Mouse (Mus musculus) megakaryocyte progenitor cell, adult 5-6 weeks (primary cell): ENCODE results near the gene Litaf. TPM values are rescaled to one million over a fixed set of nuclear protein-coding genes. Genes with fewer than 3 reads are reported as not detected.

Experiments used
- ATAC-seq: replicated peaks from 2 replicates; pipeline ENCODE4 v1.8.0; 2016; ENCODE audit warnings: mild to moderate bottlenecking, moderate TSS enrichment, inconsistent platforms; ENCODE audit not compliant: poor library complexity
- total RNA-seq, 2 experiments: library from RNA; stranded (forward) in 1 of 2; stranded (reverse) in 1 of 2; fragments of 157-497, 149-512 nt in 1 of 2; fragments of 200-1000 nt in 1 of 2; gene quantifications; 2 replicates each; pipeline versions ENCODE4 v1.2.3 to v1.2.4; 2015 to 2017

Litaf gene
- total RNA-seq (2015) (31.8 and 35.0 TPM in 2 replicates), total RNA-seq (2017) (20.7 and 25.8 TPM in 2 replicates)

- ATAC-seq, result peak; percentile 93
These were observed at the start of gene Litaf for GRCm38 (mm10) chr16:11066029-11066832. TSS of gene Litaf (minus strand) at chr16:11066157.

DNA sequence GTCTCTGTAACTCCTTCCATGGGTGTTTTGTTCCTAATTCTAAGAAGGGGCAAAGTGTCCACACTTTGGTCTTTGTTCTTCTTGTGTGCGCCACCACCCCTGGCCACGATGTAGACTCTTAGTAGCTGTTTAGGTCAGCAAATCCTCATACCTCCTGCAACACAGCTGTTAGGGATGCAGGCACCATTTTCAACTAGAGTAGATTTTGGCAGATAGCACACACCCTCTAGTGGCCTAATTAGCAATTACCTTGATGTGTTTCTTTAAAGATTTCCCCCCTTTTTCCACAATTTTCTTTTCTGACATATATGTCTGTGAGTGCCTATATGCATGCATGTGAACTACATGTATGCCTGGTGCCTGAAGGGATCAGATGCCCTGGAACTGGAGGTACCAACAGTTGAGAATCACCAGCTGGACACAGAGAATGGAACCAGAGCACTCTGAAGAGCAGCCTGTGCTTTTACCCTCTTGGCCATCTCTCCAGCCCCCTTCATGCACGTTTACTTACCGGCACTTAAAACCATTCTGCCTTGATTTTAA is 43.3 kb upstream of the Litaf start:
- peak; percentile 66 for ATAC-seq

DNA sequence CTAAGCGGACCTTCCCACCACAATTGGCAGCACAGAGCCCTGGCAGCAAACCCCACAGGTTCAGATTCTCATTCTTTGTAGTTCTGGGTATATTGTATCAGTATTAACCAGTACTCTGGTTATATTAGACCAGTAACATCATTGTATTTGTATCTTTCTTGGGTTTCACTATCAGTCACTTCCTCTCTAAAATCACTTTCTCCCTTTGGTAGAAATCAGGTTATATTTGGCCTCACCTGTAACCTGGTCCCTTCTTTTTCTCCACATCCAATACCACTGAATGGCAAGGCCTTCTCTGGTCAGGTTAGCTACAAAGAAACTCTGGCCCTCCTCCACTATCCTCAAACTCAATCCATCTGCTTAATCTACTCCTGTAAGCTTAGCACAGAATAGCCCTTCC is 38.9 kb upstream of the Litaf start:
- ATAC-seq, result no peak

- ATAC-seq, result no peak
These were observed 31.3 kb upstream of the Litaf start for GRCm38 (mm10) chr16:11097301-11097700.

DNA sequence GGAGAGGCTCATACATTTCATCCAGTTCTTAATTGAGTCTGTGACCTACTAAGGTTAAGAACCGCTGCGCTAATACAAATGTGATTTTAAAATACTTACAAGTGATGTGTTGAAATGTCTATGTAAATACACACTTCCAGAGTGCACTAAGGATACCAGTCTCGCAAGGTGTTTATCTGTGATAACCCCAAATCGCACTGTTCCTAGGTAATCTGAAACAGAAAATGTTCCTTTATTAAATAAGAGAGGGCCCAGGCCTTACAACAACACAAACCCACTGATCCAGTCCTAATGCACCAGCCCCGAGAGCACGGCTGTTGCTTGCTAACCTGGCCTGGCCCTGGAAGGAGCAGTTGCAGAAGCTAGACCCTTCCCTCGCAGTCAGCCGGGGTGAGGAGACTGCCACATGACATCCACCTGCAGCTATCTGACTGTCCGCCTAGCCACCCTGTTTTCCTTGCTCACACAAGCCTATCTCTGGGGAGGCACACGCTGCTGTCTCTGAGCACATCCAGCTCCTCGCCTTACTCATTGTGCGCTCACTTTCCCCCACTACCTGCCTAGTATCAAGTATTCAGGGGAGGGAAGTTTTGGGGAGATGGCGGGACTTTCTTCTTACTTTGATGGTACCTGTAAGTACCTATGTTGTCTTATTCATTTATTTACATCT is 27.9 kb upstream of the Litaf start:
- peak; percentile 44; the same call in 1 of the 2 replicates for ATAC-seq

DNA sequence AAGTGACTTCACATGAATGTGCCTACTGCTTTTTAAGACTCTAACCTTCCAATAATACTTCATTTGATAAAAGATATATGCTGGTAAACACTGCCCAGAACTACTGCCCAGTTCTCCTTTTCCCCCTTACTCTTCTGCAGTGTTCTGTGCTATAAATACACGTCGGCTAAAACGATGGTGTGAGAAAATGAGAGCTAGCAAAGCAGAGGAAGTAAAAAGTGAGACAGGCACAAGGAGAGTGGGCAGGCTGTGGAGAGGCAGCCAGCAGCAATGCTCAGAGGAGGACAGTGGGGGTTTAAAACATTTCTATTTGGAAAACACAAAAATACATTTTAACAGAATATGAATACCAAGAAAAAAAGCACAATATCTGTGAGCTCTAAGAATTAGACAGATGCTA is 26.6 kb upstream of the Litaf start:
- ATAC-seq, result no peak

DNA sequence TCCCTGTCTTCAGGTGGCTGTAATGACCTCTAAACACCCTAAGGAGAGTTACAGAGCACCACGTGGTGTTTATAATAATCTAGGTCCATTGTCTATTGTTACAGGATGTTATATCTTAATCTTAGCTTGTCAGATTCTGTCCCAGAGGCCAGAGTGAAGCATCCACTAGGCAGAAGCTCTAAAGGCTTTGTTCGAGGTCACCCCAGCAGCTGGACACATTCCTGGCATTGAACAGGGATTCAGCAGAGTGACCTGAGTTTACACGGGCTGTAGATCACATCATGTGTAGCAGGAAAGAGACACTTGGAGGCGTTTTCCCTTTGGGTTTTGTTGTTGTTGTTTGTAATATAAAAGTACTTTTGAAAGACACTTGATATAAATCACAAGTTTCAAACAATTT is 26.1 kb upstream of the Litaf start:
- ATAC-seq, result no peak

- no peak for ATAC-seq
These were observed 25.0 kb upstream of the Litaf start for GRCm38 (mm10) chr16:11090836-11091570.

- ATAC-seq, result no peak; the same call in 1 of the 2 replicates
These were observed 21.1 kb upstream of the Litaf start for GRCm38 (mm10) chr16:11086856-11087588.

- ATAC-seq, result no peak
These were observed 20.3 kb upstream of the Litaf start for GRCm38 (mm10) chr16:11086299-11086698.

DNA sequence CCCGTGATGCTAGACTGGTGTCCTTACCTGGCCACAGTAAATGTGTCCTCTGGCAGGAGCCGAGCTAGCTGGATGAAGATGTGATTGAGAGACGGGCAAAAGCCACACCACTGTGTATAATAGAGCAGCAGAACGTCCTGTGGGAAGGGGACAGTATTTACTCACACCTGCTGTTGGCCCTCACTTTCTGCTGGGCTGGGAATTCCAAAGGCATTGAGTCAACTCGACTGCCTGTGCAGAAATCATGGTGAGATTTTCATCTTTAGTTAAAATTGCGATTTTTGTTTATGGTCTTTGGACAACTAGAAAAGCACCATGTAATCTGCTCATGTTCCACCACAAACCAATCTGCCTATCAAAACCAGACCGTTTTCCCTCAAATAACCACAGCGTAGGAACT is 18.2 kb upstream of the Litaf start:
- no peak for ATAC-seq

DNA sequence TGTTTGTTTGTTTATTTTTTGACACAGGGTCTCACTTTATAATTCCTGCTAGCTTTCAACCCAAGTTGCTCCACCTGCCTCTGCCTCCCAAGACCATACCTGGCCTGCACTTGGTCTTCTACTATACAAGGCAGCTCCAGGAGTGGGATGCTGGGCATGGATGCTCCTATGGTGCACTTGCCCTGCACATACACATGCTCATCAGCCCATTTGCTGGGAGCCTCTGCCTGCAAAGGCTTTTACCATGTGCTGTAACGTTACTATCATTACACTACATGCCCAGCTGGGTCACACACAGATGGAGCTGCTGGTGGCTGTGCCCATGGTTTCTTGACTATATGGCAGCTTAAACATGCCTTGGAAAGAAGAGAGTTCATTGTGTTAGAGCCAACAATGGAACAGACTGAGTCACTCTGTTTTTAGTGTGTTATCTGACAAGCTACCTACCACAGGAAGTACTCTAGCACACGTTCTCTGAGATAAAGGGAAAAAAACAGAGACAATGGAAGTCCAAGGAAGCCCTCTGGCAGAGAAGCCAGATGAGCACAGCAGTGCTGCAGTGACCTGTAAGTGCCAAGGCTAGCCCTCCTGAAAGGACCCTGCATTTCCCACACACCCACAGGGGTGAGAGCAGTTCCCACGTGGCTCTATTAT is 12.4 kb upstream of the Litaf start:
- ATAC-seq, result peak; percentile 86

GRCm38 (mm10) chr16:11077601-11078201 is 11.7 kb upstream of the Litaf start:
- no peak for ATAC-seq

- ATAC-seq, result no peak
These were observed 7.1 kb upstream of the Litaf start for GRCm38 (mm10) chr16:11073060-11073459.

DNA sequence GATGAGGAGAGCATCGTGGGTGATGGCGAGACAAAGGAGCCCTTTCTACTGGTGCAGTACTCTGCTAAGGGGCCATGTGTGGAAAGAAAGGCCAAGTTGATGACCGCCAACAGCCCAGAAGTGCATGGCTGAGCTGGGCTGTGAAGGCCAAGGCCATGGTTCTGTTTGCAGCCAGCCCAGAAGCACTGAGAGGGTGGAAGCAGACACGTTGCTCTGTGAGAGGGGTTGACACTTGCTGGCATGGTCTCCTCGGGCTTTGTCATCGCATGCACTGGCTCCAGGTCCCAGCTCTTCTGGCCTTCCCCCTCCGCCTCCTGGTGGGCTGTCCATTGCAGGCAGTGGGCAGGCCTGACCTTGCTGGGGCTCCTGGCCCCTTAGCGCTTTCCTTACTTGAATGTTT is 6.5 kb upstream of the Litaf start:
- ATAC-seq, result no peak

GRCm38 (mm10) chr16:11071887-11072286 is 5.9 kb upstream of the Litaf start:
- peak; percentile 24 for ATAC-seq

DNA sequence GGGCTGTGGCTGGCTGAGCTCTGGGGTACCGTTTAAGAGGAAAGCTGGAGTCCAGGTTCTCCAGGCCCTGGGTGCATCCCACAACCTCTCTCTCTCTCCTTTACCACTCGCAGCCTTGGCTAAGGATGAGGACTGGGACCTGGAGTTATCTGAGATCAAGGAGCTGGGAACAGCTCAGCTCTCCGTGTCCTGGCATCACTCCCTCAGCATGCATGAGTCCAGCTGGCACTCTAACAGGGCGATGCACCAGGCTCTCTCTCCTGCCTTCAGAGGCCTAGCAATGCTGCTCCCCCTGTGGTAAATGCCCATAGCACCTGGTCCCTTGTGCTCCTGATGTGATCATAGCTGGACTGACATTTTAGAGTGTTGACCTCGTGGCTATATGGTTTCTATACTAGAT is 5.2 kb upstream of the Litaf start:
- ATAC-seq, result no peak

GRCm38 (mm10) chr16:11069710-11070420 is 3.9 kb upstream of the Litaf start:
- peak; percentile 28 for ATAC-seq

DNA sequence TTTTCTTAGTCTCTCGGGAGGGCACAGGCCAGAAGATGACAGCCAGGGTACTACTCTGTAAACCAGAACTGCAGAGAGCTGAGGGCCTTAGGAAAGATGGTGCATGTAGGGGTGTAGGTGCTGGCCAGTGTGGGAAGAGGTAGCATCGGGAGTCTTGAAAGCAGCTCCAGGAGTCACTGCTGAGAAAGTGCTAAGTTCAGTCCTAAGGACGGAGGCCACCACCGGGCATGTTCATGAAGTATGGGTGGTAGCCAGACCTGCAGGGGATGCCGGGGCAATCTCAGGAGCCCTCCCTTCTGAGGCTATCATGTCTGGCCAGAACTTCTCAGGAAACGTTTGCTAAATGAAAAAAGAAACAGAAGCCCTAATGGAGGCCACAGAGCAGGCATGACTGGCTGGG is 3.3 kb upstream of the Litaf start:
- ATAC-seq, result no peak
